Mouse (Mus musculus) skeletal muscle tissue, postnatal 0 days (tissue): ENCODE data around the gene Tcea2. TPM values are rescaled to one million over a fixed set of nuclear protein-coding genes. Genes with fewer than 3 reads are reported as not detected.

Experiments used
- polyA plus RNA-seq: library from polyadenylated mRNA; unstranded; fragments of >200 nt; fragmentation: Nextera tagmentation; extraction: Ambion mirVana; gene quantifications from 2 replicates; pipeline ENCODE4 v1.2.1, GENCODE M21; 2015

Tcea2 gene
- 8.4 and 10.0 TPM in 2 replicates for polyA plus RNA-seq

GRCm38 (mm10) chr2:181679951-181680715 is at the start of gene Tcea2:
Tcea2 (plus strand) TSS chr2:181680310.

GRCm38 (mm10) chr2:181656734-181657133 is 23.4 kb upstream of the Tcea2 start, which contains the start of gene Gm29797:
Gm29797 (plus strand) TSS chr2:181657034.

GRCm38 (mm10) chr2:181671326-181671725 is 8.8 kb upstream of the Tcea2 start, which contains the start of gene Sox18:
Sox18 (minus strand) TSS chr2:181671640.

GRCm38 (mm10) chr2:181693339-181694280 is 13.5 kb downstream of the Tcea2 start, which contains the start of gene Rgs19:
Rgs19 (minus strand) TSS chr2:181693977.

GRCm38 (mm10) chr2:181698241-181698640 is 18.1 kb downstream of the Tcea2 start, which contains the start of gene Lkaaear1:
Lkaaear1 (minus strand) TSS chr2:181698442.

GRCm38 (mm10) chr2:181714903-181715326 is 34.8 kb downstream of the Tcea2 start, which contains the start of gene Oprl1:
Oprl1 (plus strand) TSS chr2:181715016.

Other genes starting within 250 kb of the Tcea2 start
- gene Zbtb46, start 220.9 kb upstream of the Tcea2 start, polyA plus RNA-seq, result 5.7 and 6.2 TPM in 2 replicates
- gene Abhd16b, start 187.1 kb upstream of the Tcea2 start, polyA plus RNA-seq, result 0.18 and 0.28 TPM in 2 replicates
- 111 and 112 TPM in 2 replicates for gene Tpd52l2, start 183.2 kb upstream of the Tcea2 start, polyA plus RNA-seq
- gene Dnajc5, start 159.8 kb upstream of the Tcea2 start, polyA plus RNA-seq, result 67.9 and 68.2 TPM in 2 replicates
- gene Uckl1, start 95.4 kb upstream of the Tcea2 start, polyA plus RNA-seq, result 47.7 and 48.8 TPM in 2 replicates
- gene Prpf6, start 88.4 kb upstream of the Tcea2 start, polyA plus RNA-seq, result 34.5 and 34.7 TPM in 2 replicates
- gene Zfp512b, start 87.5 kb upstream of the Tcea2 start, polyA plus RNA-seq, result 17.3 and 20.1 TPM in 2 replicates
- gene Samd10, start 81.1 kb upstream of the Tcea2 start, polyA plus RNA-seq, result 2.4 and 2.5 TPM in 2 replicates
- gene Gm29797, start 23.3 kb upstream of the Tcea2 start, polyA plus RNA-seq, result not detected in 2 replicates
- 37.8 and 41.7 TPM in 2 replicates for gene Sox18, start 8.7 kb upstream of the Tcea2 start, polyA plus RNA-seq
- gene Rgs19, start 13.7 kb downstream of the Tcea2 start, polyA plus RNA-seq, result 16.7 and 22.8 TPM in 2 replicates
- gene Lkaaear1, start 18.1 kb downstream of the Tcea2 start, polyA plus RNA-seq, result not detected in 2 replicates
- 0.14 and 0.18 TPM in 2 replicates for gene Oprl1, start 34.7 kb downstream of the Tcea2 start, polyA plus RNA-seq
- not detected in 2 replicates for gene Myt1, start 83.0 kb downstream of the Tcea2 start, polyA plus RNA-seq
- gene Pcmtd2, start 157.5 kb downstream of the Tcea2 start, polyA plus RNA-seq, result 19.9 and 24.4 TPM in 2 replicates
- gene Polr3k, start 184.0 kb downstream of the Tcea2 start, polyA plus RNA-seq, result 16.1 and 19.0 TPM in 2 replicates